Mouse (Mus musculus) heart, adult 18-20 months (tissue): ENCODE measurements around the gene Btn1a1. TPM values are rescaled to one million over a fixed set of nuclear protein-coding genes. Genes with fewer than 3 reads are reported as not detected.

Experiments
- DNase-seq, 2 experiments: peaks; one replicate each; pipeline ENCODE4 v3.0.0; 2021 to 2022; ENCODE audit warnings: mixed read lengths in 1 of 2
- long read RNA-seq, 2 experiments: library from polyadenylated mRNA; stranded (forward); transcript quantifications; one replicate each; pipeline ENCODE4 v2.0.0; 2021
- total RNA-seq, 2 experiments: library from RNA; stranded (reverse); gene quantifications; 2 replicates each; pipeline ENCODE4 v1.2.3; 2021

The Btn1a1 gene
- not detected for total RNA-seq
- long read RNA-seq, experiment 1, result 0 reads
- long read RNA-seq, experiment 2, result 0 reads

- no peak for DNase-seq
Observed at GRCm38 (mm10) chr13:23465600-23466109, at the start of gene Btn1a1. TSS of gene Btn1a1 (minus strand) at chr13:23465901.

GRCm38 (mm10) chr13:23515281-23515680, 49.6 kb upstream of the Btn1a1 start:
- no peak for DNase-seq

DNA sequence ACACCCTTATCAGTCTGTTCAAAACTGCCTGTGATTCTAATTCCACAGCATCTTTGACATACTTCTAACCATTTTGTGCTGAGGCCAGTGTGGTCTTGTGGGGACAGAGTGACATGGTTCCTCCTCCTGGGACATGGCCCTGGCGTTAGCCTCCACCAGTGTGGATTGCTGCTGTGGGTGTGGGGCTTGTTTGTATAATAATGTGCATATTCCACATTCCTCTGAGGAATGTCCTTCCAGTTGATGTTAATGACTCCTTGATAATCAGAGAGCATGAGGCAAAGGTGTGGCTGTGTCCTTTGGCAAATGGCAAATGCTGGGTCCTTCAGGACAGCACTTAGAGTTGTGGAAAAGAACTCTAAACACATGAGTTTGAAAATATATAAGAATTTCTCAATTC, 47.8 kb upstream of the Btn1a1 start:
- no peak for DNase-seq

GRCm38 (mm10) chr13:23510127-23510526, 44.4 kb upstream of the Btn1a1 start:
- DNase-seq, result no peak

DNA sequence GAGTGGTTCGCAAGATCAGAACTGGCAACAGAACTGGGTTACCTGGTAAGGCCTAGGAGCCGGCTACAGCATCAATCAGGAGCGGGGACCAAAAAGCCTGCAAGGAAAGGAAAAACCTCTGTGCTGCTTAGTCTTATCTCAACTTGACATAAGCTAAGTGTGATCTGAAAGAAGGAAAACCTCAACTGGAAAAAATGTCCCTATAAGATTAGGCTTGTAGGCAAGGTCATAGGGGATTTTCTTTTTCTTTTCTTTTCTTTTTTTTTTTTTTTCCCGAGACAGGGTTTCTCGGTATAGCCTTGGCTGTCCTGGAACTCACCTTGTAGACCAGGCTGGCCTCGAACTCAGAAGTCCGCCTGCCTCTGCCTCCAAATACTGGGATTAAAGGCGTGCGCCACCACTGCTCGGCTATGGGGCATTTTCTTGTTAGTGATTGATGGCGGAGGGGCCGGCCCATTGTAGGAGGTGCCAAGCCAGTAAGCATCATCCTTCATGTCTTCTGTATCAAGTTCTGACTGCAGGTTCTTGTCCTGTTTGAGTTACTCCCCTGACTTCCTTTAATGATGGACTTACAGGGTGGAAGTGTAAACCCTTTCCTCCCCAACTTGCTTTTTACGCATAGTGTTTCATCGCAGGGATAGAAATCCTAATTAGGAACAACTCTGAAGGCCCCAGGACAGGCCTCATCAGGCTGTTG, 41.3 kb upstream of the Btn1a1 start:
- no peak for DNase-seq

DNA sequence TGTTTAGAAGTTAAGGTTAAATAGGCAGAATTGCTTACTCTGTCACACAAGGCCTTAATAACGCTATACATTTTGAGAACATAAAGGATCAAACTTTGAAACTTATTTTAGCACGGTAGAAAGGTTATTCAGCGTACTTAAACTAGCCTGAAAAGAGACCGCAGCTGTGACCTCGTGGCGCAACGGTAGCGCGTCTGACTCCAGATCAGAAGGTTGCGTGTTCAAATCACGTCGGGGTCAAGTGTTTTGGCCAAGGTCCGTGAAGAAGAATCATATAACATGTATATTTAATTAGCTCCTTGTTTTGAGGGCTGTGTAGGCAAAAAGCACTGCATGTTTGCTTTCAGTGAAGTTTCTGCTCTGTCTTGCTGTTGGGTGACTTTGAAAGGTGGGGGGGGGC, 40.6 kb upstream of the Btn1a1 start:
- peak; percentile 14 to 56 for DNase-seq

DNA sequence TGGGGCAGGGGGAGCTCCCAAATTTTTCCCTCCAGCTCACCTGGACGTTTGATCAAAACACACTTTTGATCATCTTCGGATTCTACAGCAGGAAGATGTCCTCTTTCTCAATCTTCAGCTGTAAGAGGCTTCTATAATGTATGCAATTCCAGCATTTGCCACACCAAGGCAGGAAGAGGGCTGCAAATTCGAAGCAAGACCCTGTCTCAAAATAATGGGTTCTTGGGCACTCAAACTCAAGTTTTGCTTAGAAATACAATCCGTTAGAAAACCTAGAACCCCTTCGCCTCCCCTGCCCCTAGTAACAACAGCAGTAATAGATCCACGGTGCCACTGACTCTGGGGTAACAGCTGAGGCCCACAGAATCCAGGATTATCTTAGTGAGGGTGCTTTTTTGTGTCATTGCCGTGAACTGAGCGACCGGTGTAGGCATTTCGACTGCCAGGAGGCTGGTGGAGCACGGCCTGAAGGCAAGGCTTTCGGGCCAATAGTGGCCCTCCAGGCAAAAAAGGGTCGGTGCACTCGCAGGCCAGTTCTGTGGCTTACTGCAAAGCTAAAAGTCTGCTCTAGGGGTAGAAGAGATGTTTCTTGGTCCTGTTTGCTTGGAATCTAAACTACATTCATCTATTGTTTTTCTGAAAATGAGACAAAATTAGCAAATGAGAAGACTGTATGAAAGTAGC, 40.1 kb upstream of the Btn1a1 start:
- no peak for DNase-seq

GRCm38 (mm10) chr13:23503797-23504196, 38.1 kb upstream of the Btn1a1 start:
- peak; percentile 38 to 75 for DNase-seq

DNA sequence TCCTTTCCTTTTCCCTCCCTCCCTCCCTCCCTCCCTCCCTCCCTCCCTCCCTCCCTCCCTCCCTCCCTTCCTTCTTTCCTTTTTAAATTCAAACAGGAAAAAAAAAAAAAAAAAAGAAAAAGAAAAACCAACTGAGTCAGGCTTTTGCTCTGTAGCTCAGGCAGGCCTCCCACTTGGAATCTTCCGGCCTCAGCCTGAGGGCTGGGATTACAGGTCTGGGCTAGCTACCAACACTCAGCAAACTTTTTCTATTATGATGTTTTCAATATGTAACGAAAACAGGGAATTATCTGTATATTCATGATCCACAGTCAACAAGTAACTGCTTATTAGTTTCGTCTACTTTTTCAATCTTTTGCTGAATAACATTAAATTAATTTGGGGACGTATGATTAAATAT, 37.2 kb upstream of the Btn1a1 start:
- no peak for DNase-seq

DNA sequence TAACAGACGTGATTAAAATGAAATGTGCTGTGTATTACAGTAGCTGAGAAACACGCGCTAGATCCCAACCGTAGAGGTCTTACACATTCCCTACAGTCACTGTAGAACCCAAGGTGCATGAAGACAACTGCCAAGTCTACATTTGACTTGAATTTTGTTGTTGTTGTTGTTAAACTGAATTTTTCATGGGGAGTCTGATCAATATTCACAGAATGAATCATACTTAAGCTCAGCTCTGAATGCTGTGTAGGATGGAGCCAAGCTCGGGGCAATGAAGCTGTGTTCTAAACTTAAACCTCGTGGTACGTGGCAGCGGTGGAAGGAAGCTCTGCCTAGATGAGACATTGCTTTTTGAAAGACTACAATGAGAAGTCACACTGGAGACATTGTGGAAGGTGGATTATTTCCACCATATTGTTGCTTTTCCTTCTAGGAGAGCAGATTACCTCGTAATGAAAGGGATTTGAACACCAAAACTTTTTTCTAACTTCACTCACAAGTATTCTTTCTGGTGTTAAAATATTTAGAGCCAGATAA, 36.4 kb upstream of the Btn1a1 start:
- DNase-seq, result no peak

DNA sequence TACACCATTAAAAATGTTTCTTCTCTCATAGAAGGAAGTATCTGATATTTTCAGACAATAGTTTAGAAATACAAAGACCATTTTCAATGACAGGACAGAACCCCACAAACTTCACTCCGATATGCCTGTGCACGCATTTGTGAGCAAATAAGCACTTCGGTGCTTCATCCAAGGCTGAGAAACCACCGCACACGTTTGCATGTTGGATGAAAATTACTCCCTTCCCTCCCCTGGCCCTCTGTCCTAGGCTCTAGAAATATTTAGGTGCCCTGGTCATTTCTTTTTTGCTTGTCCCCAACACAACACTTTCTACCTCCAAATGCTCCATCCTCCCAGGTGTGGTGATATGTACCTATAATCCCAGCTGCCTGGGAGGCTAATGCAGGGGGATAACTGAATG, 35.8 kb upstream of the Btn1a1 start:
- no peak for DNase-seq

- peak; percentile 66 to 75 for DNase-seq
Observed at GRCm38 (mm10) chr13:23500424-23501200, 34.9 kb upstream of the Btn1a1 start.

- DNase-seq, result no peak
Observed at GRCm38 (mm10) chr13:23499943-23500342, 34.2 kb upstream of the Btn1a1 start.

- DNase-seq, result no peak
Observed at GRCm38 (mm10) chr13:23498653-23499052, 33.0 kb upstream of the Btn1a1 start.

- DNase-seq, result peak; percentile 11 to 31
Observed at GRCm38 (mm10) chr13:23497656-23498321, 32.1 kb upstream of the Btn1a1 start.

DNA sequence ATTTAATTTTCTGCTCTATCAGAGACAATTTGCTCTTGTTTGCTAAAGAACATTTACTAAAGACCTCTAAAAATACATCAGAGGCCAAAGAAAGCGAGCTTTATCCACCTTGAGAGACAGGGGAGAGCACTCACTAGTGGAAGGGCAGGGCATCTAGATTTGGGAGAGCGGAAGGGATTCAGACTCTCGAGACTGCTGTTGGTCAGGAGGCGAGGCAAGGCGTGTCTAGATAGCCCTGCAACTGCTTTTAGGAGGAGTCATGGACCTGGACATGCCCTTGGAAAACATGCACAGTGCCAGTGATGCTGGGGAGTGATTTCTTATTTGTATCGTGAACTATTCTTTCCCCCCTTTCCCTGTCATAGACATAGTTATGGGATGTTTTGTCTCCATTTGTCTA, 29.8 kb upstream of the Btn1a1 start:
- no peak for DNase-seq

DNA sequence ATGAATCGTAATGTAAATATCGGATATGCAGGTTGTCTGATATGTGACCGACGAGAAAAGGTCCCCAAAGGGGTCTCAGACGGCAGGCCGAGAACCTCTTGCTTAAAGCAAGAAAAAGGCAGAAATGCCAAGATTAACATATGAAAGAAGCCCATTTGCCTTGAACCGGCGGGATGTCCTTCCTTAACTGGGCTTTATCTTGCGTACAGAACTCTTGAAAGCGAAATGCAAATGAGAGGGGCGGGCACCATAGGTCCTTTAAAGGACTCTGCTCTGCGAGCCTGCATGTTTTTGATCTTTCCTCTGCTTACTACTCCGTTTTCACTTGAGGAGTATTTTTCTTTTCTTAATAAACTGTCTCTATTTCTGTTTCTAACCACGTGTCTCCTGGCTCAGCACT, 26.3 kb upstream of the Btn1a1 start:
- DNase-seq, result no peak

- DNase-seq, result no peak
Observed at GRCm38 (mm10) chr13:23491263-23491662, 25.6 kb upstream of the Btn1a1 start.

DNA sequence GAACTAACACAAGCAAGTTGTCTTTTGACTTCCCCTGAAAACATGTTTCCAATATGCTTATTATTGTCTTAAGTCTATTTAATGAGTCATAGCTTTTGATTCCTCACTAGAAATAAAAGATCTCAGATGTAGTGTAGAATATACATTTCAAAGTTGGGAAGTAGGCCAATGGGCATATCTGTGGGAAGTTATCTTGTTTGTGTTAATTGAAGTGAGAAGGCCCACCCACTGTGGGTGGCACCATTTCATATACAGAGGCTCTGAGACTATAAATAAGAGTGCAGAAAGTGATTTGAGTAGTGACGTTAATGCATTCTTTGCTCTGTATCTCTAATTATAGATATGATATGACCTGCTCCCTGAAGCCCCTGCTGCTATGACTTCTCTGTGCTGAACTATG, 25.2 kb upstream of the Btn1a1 start:
- no peak for DNase-seq

DNA sequence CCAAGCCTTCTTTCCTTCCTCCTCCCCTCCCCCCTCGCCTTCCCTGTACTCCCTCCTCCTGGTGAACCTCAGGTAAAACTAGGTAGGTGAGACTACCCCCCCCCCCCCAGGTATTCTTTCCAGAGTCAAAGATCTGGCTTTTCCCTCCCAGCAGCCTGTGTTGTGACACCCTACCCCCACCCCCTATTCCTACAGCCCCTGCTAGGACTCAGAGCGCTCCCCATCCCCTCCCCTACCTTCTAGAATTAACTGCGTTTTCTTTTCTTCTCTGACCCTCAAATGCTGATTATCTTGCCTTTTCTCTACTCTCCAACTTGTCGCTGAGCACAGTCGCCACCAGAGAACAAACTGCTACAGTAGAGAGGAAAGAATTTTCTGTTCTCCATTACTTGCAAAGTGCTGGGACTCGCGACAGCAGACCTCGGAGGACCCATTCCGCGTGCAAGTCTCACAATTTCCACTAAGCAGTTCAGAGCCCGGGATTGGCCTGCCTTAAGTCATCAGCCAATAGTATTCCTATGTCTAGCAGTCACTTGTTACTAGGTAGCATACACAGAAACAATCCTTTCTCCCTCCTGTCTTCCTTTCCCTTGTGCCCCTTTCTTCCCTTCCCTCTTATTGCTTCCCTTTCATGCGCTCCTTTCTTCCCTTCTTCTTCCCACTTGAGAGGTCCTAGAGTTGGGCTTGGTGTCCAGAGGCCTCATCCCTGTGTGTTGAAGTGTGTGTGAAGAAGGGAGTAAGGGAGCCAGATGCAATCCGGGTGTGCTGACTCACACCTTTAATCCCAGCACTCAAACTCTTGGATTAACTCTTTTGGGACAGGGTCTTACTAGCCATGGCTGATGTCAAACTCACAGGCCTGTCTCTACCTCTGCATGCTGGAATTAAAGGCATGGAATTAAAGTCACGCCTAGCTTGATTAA, 23.0 kb upstream of the Btn1a1 start, which contains the start of gene Btn2a2:
Gene Btn2a2, minus strand, starts transcription at position 458 of the 923 bp plus-strand sequence.
- DNase-seq, result peak; percentile 57 to 62

DNA sequence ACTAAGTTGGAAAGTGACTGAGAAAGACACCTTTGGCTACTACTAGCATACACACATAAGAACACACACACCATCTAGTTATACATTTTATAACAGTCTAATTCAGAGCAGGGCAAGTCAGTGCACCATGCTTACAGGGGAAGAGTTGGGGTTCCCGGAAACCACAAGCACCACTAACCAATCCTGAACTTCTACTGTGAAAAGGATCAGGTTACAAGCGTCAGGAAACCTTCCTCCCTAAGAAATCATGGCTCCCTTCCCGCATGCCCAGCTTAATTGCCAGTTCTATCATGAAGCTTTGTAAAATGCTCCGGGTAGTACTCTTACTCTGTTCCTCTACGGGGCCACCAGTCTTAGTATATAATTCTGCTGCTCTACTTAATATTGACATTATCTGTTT, 19.6 kb upstream of the Btn1a1 start:
- no peak for DNase-seq
